Mouse (Mus musculus): ENCODE data around the gene Asxl1. TPM values are rescaled to one million over a fixed set of nuclear protein-coding genes. Genes with fewer than 3 reads are reported as not detected.

Gene Asxl1
- polyA plus RNA-seq, 1 experiment from 2014 or later, result 19.6 TPM

DNA sequence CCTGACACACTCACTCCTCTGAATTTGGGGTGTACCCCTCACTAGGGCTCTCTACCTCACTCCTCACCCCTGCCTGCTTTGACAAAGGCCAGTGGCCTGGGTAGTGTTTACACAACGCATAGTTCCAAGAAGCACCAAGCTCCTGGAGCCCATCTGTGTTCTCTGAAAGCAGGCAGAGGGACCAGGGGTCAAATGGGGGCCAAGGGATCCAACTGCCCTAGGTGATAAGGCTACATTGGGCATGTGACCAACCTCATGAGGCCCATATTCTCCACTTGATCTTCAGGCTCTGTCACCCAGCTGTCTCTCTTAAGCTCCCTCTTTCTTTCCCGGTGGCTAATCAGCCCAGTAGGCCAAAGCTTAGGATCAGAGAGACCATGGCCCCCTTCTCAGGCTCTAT, 81.3 kb downstream of the Asxl1 start:
- no peaks in the 10 kb centered on the region for H3K9me3 ChIP-seq (ENCODE audit: control insufficient read depth, low read length)
- H3K4me1 ChIP-seq (ENCODE audit: control insufficient read depth, insufficient read depth, low read length), result peaks cover 22% of the 10 kb centered on the region
- H3K4me2 ChIP-seq, result no peak overlapping the region
- H3K9ac ChIP-seq (ENCODE audit: low read length), result no peak overlapping the region
- no peak overlapping the region for H3K4me3 ChIP-seq (ENCODE audit: low read depth, low read length)
- H3K27ac ChIP-seq (ENCODE audit: low read depth, low read length), result no peak overlapping the region
- 14% methylated on average over 2 of the region's 2 CpGs for WGBS
- ATAC-seq (ENCODE audit: low FRiP score), result peak; percentile 51
- no peaks in the 10 kb centered on the region; the same call in 1 of the 2 replicates for H3K27me3 ChIP-seq (ENCODE audit: control insufficient read depth, insufficient read depth, low read length)
- H3K36me3 ChIP-seq (ENCODE audit: control insufficient read depth, insufficient read depth, low read length), result 0 out of 2 replicates have a peak, but pooled peaks cover 2% of the 10 kb centered on the region
- no peak for DNase-seq (ENCODE audit: low spot score, missing footprints)

DNA sequence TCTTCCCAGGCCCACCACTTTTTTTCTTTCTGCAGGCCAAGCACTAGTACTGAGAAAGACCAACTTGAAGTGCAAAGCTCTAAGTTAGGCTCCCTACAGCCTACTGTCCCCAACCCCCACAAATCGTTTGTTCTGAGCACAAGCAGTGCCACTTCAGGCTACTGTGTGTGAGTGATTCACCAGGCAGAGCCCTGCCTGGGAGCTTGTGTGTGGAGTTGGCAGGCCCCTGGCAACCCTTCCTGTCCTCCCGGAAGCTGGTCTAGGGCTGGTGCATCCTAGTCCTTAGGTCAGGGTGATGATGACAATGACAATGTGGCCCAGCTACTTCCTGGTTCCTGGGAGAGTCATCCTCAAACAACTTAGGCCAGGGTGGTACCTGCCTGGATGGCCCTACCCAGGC, 82.9 kb downstream of the Asxl1 start:
- DNase-seq (ENCODE audit: low spot score, missing footprints), result no peak
- WGBS, result 77% methylated on average over 2 of the region's 2 CpGs
- H3K36me3 ChIP-seq (ENCODE audit: control insufficient read depth, insufficient read depth, low read length), result 0 out of 2 replicates have a peak, but pooled peaks cover 2% of the 10 kb centered on the region
- H3K4me3 ChIP-seq (ENCODE audit: low read depth, low read length), result no peak overlapping the region
- no peak overlapping the region for H3K9ac ChIP-seq (ENCODE audit: low read length)
- H3K9me3 ChIP-seq (ENCODE audit: control insufficient read depth, low read length), result no peaks in the 10 kb centered on the region
- ATAC-seq (ENCODE audit: low FRiP score), result no peak
- peaks cover 19% of the 10 kb centered on the region for H3K4me1 ChIP-seq (ENCODE audit: control insufficient read depth, insufficient read depth, low read length)
- H3K4me2 ChIP-seq, result no peak overlapping the region
- H3K27me3 ChIP-seq (ENCODE audit: control insufficient read depth, insufficient read depth, low read length), result no peaks in the 10 kb centered on the region; the same call in 1 of the 2 replicates
- H3K27ac ChIP-seq (ENCODE audit: low read depth, low read length), result no peak overlapping the region

DNA sequence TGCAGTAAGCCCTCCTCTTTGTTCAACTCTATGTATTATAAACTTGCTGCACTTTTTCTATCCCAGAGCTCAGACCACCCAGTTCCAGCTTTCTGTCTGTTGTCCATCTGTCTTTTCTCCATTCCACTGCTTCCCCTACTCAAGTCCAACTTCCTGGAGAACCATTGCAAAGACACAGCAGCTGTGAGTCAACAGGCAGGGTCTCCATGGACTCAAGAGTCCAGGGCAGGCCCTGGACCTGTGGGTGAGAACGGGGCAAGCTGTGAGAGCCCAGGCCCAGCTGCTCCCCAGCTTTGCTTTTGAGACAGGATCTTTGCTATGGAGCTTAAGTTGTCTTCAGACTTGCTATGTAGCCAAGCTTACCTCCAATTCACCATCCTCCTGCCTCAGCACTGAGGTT, 84.9 kb downstream of the Asxl1 start:
- Histone ChIP-seq H3K27ac (ENCODE audit: low read depth, low read length) (no peak overlapping the region), H3K27me3 (ENCODE audit: control insufficient read depth, insufficient read depth, low read length) (no peaks in the 10 kb centered on the region), H3K9me3 (ENCODE audit: control insufficient read depth, low read length) (no peaks in the 10 kb centered on the region), H3K36me3 (ENCODE audit: control insufficient read depth, insufficient read depth, low read length) (0 out of 2 replicates have a peak, but pooled peaks cover 2% of the 10 kb centered on the region), H3K4me2 (no peak overlapping the region), H3K9ac (ENCODE audit: low read length) (no peak overlapping the region), H3K4me3 (ENCODE audit: low read depth, low read length) (no peak overlapping the region), H3K4me1 (ENCODE audit: control insufficient read depth, insufficient read depth, low read length) (peaks cover 36% of the 10 kb centered on the region)
- 85% methylated on average over 1 of the region's 1 CpGs for WGBS
- ATAC-seq (ENCODE audit: low FRiP score) (no peak), DNase-seq (ENCODE audit: low spot score, missing footprints) (no peak)

DNA sequence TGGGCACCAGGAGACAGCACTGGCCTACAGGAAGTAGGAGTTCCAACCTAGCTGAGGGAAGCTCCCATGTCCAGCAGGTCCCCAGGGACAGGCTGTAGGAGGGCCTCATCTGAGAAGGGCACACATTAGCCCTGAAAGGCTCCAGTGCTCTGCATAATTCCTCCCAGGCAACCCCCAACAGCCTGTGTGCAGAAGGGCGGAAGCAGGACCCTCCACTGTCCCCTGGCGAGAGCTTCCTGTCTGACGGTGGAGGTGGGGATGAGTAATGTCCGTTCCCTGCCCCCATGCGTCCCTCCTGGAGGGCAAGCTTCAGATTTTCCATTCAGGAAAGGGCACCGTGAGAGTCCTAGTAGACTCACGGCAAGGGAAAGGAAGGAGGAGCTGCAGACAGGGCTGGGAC, 86.9 kb downstream of the Asxl1 start:
- DNase-seq (ENCODE audit: low spot score, missing footprints), result no peak
- H3K27me3 ChIP-seq (ENCODE audit: control insufficient read depth, insufficient read depth, low read length), result no peaks in the 10 kb centered on the region
- no peak overlapping the region for H3K9ac ChIP-seq (ENCODE audit: low read length)
- no peak overlapping the region for H3K4me2 ChIP-seq
- WGBS, result 55% methylated on average over 7 of the region's 7 CpGs
- no peak overlapping the region for H3K27ac ChIP-seq (ENCODE audit: low read depth, low read length)
- H3K9me3 ChIP-seq (ENCODE audit: control insufficient read depth, low read length), result no peaks in the 10 kb centered on the region
- 0 out of 2 replicates have a peak, but pooled peaks cover 2% of the 10 kb centered on the region for H3K36me3 ChIP-seq (ENCODE audit: control insufficient read depth, insufficient read depth, low read length)
- H3K4me1 ChIP-seq (ENCODE audit: control insufficient read depth, insufficient read depth, low read length), result peaks cover 41% of the 10 kb centered on the region
- no peak overlapping the region for H3K4me3 ChIP-seq (ENCODE audit: low read depth, low read length)
- ATAC-seq (ENCODE audit: low FRiP score), result no peak

DNA sequence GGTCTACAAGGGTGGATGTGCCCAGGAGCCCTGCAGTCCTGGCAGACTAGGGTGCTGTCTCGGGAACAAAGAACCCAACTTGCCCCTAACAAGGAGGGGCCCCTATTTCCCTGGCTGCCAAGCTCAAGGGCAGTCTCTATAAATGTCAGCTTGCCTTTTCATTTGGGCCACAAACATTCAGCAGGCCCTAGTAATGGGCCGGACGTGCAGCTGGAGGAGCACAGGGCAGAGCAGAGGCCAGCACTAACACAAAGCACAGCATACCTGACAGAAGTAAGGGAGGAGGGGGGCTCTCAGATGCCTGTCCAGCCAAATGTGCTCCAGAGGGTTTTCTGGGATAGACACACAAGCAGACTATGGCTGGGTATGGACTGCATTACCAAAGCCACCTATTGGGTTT, 88.2 kb downstream of the Asxl1 start:
- 75% methylated on average over 3 of the region's 3 CpGs for WGBS
- H3K9me3 ChIP-seq (ENCODE audit: control insufficient read depth, low read length), result no peaks in the 10 kb centered on the region
- H3K4me1 ChIP-seq (ENCODE audit: control insufficient read depth, insufficient read depth, low read length), result peaks cover 43% of the 10 kb centered on the region
- no peaks in the 10 kb centered on the region for H3K27me3 ChIP-seq (ENCODE audit: control insufficient read depth, insufficient read depth, low read length)
- H3K9ac ChIP-seq (ENCODE audit: low read length), result no peak overlapping the region
- no peak overlapping the region for H3K4me2 ChIP-seq
- no peak overlapping the region for H3K27ac ChIP-seq (ENCODE audit: low read depth, low read length)
- no peak overlapping the region for H3K4me3 ChIP-seq (ENCODE audit: low read depth, low read length)
- DNase-seq (ENCODE audit: low spot score, missing footprints) (no peak), ATAC-seq (ENCODE audit: low FRiP score) (no peak)
- 0 out of 2 replicates have a peak, but pooled peaks cover 2% of the 10 kb centered on the region for H3K36me3 ChIP-seq (ENCODE audit: control insufficient read depth, insufficient read depth, low read length)

DNA sequence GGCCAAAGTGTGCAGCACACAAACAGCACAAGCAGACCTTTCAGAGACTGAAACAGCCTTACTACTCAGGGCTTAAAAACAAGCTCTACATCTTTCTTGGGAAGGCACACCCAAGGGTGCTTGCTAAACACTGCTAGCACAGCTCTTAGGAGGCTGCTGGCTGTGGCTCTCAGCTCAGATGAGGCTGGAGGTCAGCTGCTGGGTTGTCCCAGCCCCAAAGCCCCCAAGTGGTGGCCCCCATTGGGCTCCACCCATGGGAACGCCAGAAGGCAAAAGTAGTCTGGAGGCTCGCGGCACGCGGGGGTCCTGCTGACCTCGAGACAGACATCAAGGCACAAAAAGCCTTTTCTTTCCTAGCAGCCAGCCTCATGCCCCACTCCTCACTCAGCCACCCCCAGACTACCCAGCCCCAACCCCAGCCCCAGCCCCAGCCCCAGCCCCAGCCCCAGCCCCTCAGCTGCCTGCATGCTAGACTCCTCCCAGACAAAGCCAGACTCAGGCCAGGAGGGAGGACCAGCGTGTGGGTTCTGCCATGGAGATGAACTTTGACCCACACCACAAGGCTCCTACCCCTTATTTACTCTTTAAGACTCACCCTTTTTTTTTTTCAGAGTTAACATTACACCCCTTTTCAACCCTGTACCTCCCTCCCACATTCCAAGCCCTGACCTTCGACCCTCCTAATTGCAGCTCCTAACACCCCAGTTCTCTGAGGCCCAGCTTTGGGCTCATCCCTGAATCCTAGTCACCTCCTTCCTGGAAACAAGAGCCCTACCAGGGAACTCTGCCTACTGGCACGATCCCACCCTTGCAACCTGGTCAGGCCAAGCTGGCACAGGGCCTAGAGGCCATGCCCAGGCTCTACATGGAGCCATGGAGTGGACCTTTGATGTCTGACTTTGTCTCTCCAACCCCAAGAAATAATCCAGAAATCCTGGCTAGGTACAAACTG, 89.5 kb downstream of the Asxl1 start:
- H3K27ac ChIP-seq (ENCODE audit: low read depth, low read length), result peak overlapping the region; percentile 48
- H3K9ac ChIP-seq (ENCODE audit: low read length), result no peak overlapping the region
- H3K4me1 ChIP-seq (ENCODE audit: control insufficient read depth, insufficient read depth, low read length), result peaks cover 43% of the 10 kb centered on the region
- ATAC-seq (ENCODE audit: low FRiP score) (peak; percentile 67), DNase-seq (ENCODE audit: low spot score, missing footprints) (no peak)
- no peak overlapping the region for H3K4me3 ChIP-seq (ENCODE audit: low read depth, low read length)
- 0 out of 2 replicates have a peak, but pooled peaks cover 2% of the 10 kb centered on the region for H3K36me3 ChIP-seq (ENCODE audit: control insufficient read depth, insufficient read depth, low read length)
- H3K9me3 ChIP-seq (ENCODE audit: control insufficient read depth, low read length), result no peaks in the 10 kb centered on the region
- 14% methylated on average over 9 of the region's 9 CpGs for WGBS
- H3K4me2 ChIP-seq, result no peak overlapping the region
- no peaks in the 10 kb centered on the region for H3K27me3 ChIP-seq (ENCODE audit: control insufficient read depth, insufficient read depth, low read length)

DNA sequence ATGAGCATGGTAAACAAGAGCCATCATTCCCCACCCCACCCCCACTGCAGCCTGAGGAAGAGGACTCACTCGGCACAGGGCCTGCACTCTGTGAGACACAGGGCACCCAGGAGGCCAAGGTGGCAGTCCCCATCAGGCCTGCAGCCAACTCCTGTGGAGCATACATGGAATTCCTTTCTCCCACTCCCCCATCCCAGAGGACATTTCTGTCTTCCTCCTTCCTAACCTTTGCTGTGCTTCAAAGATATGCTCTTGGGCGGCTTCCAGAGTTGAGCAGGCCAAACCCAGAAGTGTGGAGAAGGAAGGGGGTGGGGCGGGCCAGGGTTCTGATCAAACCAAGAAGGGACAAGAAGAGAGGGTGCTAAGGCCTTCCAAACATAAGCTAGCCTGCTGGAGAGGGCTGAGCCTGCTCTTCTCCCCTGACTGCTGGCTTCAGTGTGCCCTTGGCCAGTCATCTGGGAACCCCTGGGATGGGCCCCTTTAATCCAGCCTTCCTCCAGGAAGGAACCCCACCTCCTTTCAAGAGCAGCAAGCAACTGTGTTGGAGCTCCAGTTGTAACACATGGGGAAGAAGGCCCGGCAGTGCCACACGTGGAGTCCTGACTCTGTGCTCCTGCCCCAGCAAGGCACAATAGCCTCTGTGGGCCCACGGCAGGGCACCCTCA, 91.1 kb downstream of the Asxl1 start:
- Histone ChIP-seq H3K4me1 (ENCODE audit: control insufficient read depth, insufficient read depth, low read length) (peaks cover 55% of the 10 kb centered on the region), H3K9ac (ENCODE audit: low read length) (no peak overlapping the region), H3K4me3 (ENCODE audit: low read depth, low read length) (no peak overlapping the region), H3K36me3 (ENCODE audit: control insufficient read depth, insufficient read depth, low read length) (no peaks in the 10 kb centered on the region), H3K27ac (ENCODE audit: low read depth, low read length) (no peak overlapping the region), H3K27me3 (ENCODE audit: control insufficient read depth, insufficient read depth, low read length) (no peaks in the 10 kb centered on the region), H3K9me3 (ENCODE audit: control insufficient read depth, low read length) (no peaks in the 10 kb centered on the region), H3K4me2 (no peak overlapping the region)
- ATAC-seq (ENCODE audit: low FRiP score), result no peak
- 40% methylated on average over 6 of the region's 6 CpGs for WGBS
- no peak for DNase-seq (ENCODE audit: low spot score, missing footprints)

DNA sequence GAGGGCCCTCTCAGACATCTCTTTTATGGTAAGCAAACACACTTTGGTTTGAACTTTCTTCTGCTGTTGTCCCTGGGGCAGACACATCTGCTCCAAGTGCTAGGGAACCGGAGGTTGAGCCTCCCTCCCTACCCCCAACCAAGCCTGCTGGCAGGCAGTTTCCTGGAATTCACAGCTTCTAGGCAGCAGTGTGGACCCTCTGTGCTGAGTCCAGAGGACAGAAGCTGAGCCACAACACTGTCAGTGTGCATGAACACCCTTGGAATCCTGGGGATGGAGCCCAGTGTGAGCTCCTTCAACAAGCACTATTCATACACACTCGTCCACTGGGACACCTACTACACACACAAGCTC, 91.7 kb downstream of the Asxl1 start:
- no peak for DNase-seq (ENCODE audit: low spot score, missing footprints)
- no peak overlapping the region for H3K9ac ChIP-seq (ENCODE audit: low read length)
- WGBS, result 52% methylated on average over 2 of the region's 2 CpGs
- no peak overlapping the region for H3K4me2 ChIP-seq
- no peaks in the 10 kb centered on the region for H3K36me3 ChIP-seq (ENCODE audit: control insufficient read depth, insufficient read depth, low read length)
- no peaks in the 10 kb centered on the region for H3K27me3 ChIP-seq (ENCODE audit: control insufficient read depth, insufficient read depth, low read length)
- H3K27ac ChIP-seq (ENCODE audit: low read depth, low read length), result peak overlapping the region; percentile 20; the same call in 1 of the 2 replicates
- H3K9me3 ChIP-seq (ENCODE audit: control insufficient read depth, low read length), result no peaks in the 10 kb centered on the region
- peaks cover 60% of the 10 kb centered on the region for H3K4me1 ChIP-seq (ENCODE audit: control insufficient read depth, insufficient read depth, low read length)
- H3K4me3 ChIP-seq (ENCODE audit: low read depth, low read length), result no peak overlapping the region
- ATAC-seq (ENCODE audit: low FRiP score), result no peak

DNA sequence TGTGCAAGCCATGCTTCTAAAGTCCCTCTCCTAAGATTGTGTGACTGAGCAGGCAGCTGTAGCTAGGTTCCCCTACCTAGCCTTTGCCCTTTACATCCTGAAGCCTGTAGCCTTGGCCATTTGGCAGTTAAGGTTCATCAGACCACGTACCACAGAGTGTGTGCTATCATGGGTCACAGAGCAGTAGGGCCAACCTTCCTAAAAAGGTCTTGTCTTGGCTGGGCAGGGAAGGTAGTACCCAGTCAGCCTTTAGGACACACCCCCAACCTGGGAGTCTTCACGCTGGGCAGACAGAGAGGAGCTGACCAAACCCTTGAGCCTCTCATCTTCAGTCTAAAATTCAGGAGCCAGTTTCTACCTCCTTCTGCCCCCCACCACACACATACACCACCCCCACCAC, 95.1 kb downstream of the Asxl1 start:
- Histone ChIP-seq H3K36me3 (ENCODE audit: control insufficient read depth, insufficient read depth, low read length) (no peaks in the 10 kb centered on the region), H3K4me2 (no peak overlapping the region), H3K4me3 (ENCODE audit: low read depth, low read length) (no peak overlapping the region), H3K27me3 (ENCODE audit: control insufficient read depth, insufficient read depth, low read length) (no peaks in the 10 kb centered on the region), H3K27ac (ENCODE audit: low read depth, low read length) (no peak overlapping the region; the same call in 1 of the 2 replicates), H3K9me3 (ENCODE audit: control insufficient read depth, low read length) (no peaks in the 10 kb centered on the region), H3K4me1 (ENCODE audit: control insufficient read depth, insufficient read depth, low read length) (peaks cover 46% of the 10 kb centered on the region), H3K9ac (ENCODE audit: low read length) (no peak overlapping the region; the same call in 1 of the 2 replicates)
- no peak for DNase-seq (ENCODE audit: low spot score, missing footprints)
- WGBS, result 66% methylated on average over 2 of the region's 2 CpGs
- no peak for ATAC-seq (ENCODE audit: low FRiP score)
